In the genomic region with DNA sequence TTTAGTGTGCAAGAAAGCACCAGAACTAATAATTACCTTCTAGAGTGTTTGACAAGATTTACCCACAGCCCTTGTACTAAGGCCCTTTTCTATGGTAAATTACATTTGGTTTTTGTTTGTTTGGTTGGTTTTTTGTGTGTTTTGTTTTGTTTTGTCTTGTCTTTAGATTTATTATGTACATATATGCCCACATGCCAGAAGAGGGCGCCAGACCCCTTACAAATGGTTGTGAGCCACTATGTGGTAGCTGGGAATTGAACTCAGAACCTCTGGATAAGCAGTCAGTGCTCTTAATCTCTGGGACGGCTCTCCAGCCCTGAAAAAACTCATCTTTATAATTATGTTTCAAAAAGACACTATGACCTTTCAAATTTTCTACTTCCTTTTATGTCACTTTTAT, we compare ENCODE assay signal across 9 mouse cellular contexts. TPM values are rescaled to one million over a fixed set of nuclear protein-coding genes. Genes with fewer than 3 reads are reported as not detected.
A peak's percentile ranks its signal among the peaks of the same experiment; 100 is the strongest.
DNase-seq lines count a peak whose midpoint lies in the region; ATAC-seq lines count a peak whose summit lies in the region.
"Had no signal": no experiment of that assay in that cellular context is flagged by ENCODE, and none has a peak within 500 bp of the region (broad histone marks: within the 10 kb centered on the region; RNA-seq: fewer than 3 reads in every experiment).

No protein-coding gene starts in this region.

- no peaks in the 10 kb centered on the region for H3K9me3 ChIP-seq in embryonic facial prominence, embryonic 11.5 days (replicated peaks; ENCODE audit: control insufficient read depth, low read length)
- H3K9me3 ChIP-seq: hindbrain, embryonic 15.5 days had no signal

- H3K36me3 ChIP-seq in embryonic facial prominence, embryonic 11.5 days (replicated peaks; ENCODE audit: control insufficient read depth, insufficient read depth, low read depth, low read length): no peaks in the 10 kb centered on the region
- H3K36me3 ChIP-seq: hindbrain, embryonic 15.5 days had no signal

- H3K9ac ChIP-seq in embryonic facial prominence, embryonic 11.5 days (replicated peaks; ENCODE audit: low read length): no peak overlapping the region
- H3K9ac ChIP-seq: hindbrain, embryonic 15.5 days had no signal

- H3K4me3 ChIP-seq in embryonic facial prominence, embryonic 11.5 days (ENCODE audit: low read depth, low read length): no peak overlapping the region
- H3K4me3 ChIP-seq: hindbrain, embryonic 15.5 days had no signal

- no peak for ATAC-seq in cerebellum, adult (ENCODE audit: insufficient number of reproducible peaks, low FRiP score, low TSS enrichment)
- no peak for ATAC-seq in embryonic facial prominence, embryonic 11.5 days (replicated peaks; ENCODE audit: insufficient number of reproducible peaks, low FRiP score, low TSS enrichment, low read depth)
- ATAC-seq in activated CD4-positive, CD25-positive, alpha-beta regulatory T cell, adult 4 months: no peak

- intact Hi-C loops in left cerebral cortex, postnatal 4 days (cut with DNase I): no loop called here

- no peak overlapping the region for H3K4me2 ChIP-seq in embryonic facial prominence, embryonic 11.5 days (ENCODE audit: low read depth, low read length)
- H3K4me2 ChIP-seq: hindbrain, embryonic 15.5 days had no signal

- peak; percentile 7 for DNase-seq in cerebellum, adult 11 months
- DNase-seq in left cerebral cortex, postnatal 4 days: peak; percentile 57
- no peak for DNase-seq in left cerebral cortex, adult 9 months (ENCODE audit: low spot score in 2 of 2)
- DNase-seq in adrenal gland, adult 2 months: peak; percentile 40
- DNase-seq in embryonic facial prominence, embryonic 11.5 days (ENCODE audit: low spot score): peak; percentile 58
- peak; percentile 58 for DNase-seq in mesoderm, embryonic 11.5 days (ENCODE audit: low read depth, low spot score)

- WGBS in embryonic facial prominence, embryonic 11.5 days: 19% methylated on average over 2 of the region's 2 CpGs

- H3K4me1 ChIP-seq in embryonic facial prominence, embryonic 11.5 days (ENCODE audit: control insufficient read depth, insufficient read depth, low read length): no peaks in the 10 kb centered on the region
- H3K4me1 ChIP-seq: hindbrain, embryonic 15.5 days had no signal

- no peak overlapping the region for H3K27ac ChIP-seq in embryonic facial prominence, embryonic 11.5 days (replicated peaks; ENCODE audit: low read depth, low read length)
- H3K27ac ChIP-seq: hindbrain, embryonic 15.5 days had no signal

- H3K27me3 ChIP-seq in embryonic facial prominence, embryonic 11.5 days (ENCODE audit: control insufficient read depth, insufficient read depth, low read length): no peaks in the 10 kb centered on the region
- H3K27me3 ChIP-seq: hindbrain, embryonic 15.5 days had no signal

RNA-seq across cellular contexts. Expression of a gene that starts 37.9 kb away (rescaled TPM):
- total RNA-seq in left cerebral cortex, postnatal 4 days (2021): 1 to 10 TPM; 4.4 to 4.7 TPM
- total RNA-seq in adrenal gland, adult 2 months (2021): 1 to 10 TPM in 1 of 2 experiments, under 1 TPM in 1; 0.92 to 1.5 TPM
- polyA plus RNA-seq in adrenal gland, adult 2 months (2012; rRNA removed): 5.5 and 7.8 TPM in 2 replicates
- polyA plus RNA-seq in embryonic facial prominence, embryonic 11.5 days (2014; fragmentation: Nextera tagmentation; extraction: Ambion mirVana): 0.04 and 0.62 TPM in 2 replicates
- polyA plus RNA-seq in activated CD4-positive, CD25-positive, alpha-beta regulatory T cell, adult 4 months (2017; shearing (Covaris generic)): not detected

Comparison
In these comparisons a context has a peak if more than half of its experiments do, and no peak if none do; other contexts are left out.
1. DNase-seq: peak in cerebellum, adult 11 months (single experiment), left cerebral cortex, postnatal 4 days (single experiment), adrenal gland, adult 2 months (single experiment), embryonic facial prominence, embryonic 11.5 days (single experiment) and mesoderm, embryonic 11.5 days (single experiment); none in left cerebral cortex, adult 9 months (0 of 2).